Mouse (Mus musculus) lung, adult 2 months (tissue): Measurements from ENCODE around the gene Tanc1.

Experiments used
- CTCF ChIP-seq: fragments of 200-500 bp; IDR thresholded peaks from 2 replicates; pipeline ENCODE4 v1.5.1; 2011; ENCODE audit warnings: mild to moderate bottlenecking, low read length, control low read depth; ENCODE audit not compliant: insufficient read depth
- POLR2A ChIP-seq: fragments of 200-500 bp; IDR thresholded peaks from 2 replicates; pipeline ENCODE4 v1.6.1; 2011; ENCODE audit warnings: low read depth, mild to moderate bottlenecking, control low read depth, low read length, borderline replicate concordance; ENCODE audit errors: extremely low read depth

- peak; percentile 56 for TF ChIP-seq CTCF
- no peak for TF ChIP-seq POLR2A
Measured at GRCm38 (mm10) chr2:59830151-59830550, 218.3 kb downstream of the Tanc1 start.
